Mouse (Mus musculus) olfactory bulb, adult 2 months (tissue): ENCODE data around the gene Btk.

Experiments used
- CTCF ChIP-seq: fragments of 200-500 bp; IDR thresholded peaks from 2 replicates; pipeline ENCODE4 v1.5.1; 2012; ENCODE audit warnings: low read depth, mild to moderate bottlenecking, low read length, moderate library complexity; ENCODE audit not compliant: insufficient read depth
- POLR2A ChIP-seq: fragments of 200-500 bp; IDR thresholded peaks from 2 replicates; pipeline ENCODE4 v1.6.1; 2012; ENCODE audit warnings: mild to moderate bottlenecking, low read depth, low read length, moderate library complexity; ENCODE audit not compliant: insufficient read depth

- no peak for TF ChIP-seq CTCF
- TF ChIP-seq POLR2A = no peak
Measured at GRCm38 (mm10) chrX:134564326-134564725, 19.0 kb downstream of the Btk start.
